Mouse (Mus musculus): ENCODE results near the gene Cacna1c. TPM values are rescaled to one million over a fixed set of nuclear protein-coding genes. Genes with fewer than 3 reads are reported as not detected.

The Cacna1c gene
- polyA plus RNA-seq, 2 experiments from 2014 or later = 0.49 to 1.4 TPM

DNA sequence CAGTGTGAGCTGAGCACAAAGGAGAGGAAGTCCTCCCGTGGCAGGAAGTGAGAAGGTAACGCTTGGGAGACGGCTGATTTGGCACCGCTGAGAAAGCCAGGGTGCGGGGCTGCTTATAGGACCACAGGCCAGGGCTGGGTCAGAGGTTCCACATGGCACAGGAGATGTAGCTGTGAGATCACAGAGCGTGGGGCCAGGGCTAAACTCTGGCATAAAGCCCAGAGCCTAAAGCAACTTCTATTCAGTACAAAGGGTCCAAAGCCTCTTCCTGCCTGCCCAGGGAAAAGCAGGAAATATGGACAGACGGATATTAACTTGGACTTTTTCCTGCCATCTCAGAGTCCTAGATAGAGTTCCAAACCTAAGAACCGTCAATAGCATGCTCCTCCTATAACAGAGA is 107.8 kb downstream of the Cacna1c start:
- no peak for ATAC-seq

DNA sequence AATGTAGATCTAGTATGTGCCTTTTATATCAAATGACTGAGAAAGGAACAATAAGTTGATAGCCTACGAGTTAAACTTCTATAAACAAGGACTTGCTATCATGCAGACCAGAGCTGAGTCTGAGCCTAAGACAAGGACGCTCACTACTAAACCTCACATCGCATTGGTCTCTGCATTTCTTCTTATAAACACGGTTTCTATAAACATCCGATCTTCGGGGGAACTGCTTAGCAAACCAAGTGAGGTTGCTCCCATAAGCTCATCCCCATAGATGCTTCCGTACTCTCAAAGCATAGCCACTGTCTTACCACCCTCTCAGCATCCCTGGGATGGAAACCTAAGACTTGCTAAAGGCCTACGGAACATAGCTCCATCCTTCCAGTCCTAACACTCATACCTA is 108.3 kb downstream of the Cacna1c start:
- ATAC-seq = no peak

DNA sequence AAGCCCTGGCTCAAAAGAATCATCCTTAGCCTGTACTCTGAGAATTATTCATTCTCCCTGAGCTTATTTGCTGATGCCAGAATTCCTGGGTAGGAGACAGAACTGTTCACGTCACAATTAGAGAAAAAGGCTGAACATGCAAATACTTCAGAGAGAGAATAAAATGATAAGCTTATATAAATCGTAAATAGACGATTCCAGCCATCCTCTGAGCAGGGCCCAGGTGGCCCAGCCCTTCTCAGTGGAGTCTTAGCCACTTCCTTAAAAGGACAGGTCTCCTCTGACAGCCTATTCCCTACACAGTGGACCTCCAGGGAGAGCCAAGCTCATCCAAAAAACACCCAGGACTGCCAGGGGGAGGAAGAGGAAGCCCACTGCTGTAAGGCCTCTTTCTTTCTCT is 110.4 kb downstream of the Cacna1c start:
- no peak for ATAC-seq

DNA sequence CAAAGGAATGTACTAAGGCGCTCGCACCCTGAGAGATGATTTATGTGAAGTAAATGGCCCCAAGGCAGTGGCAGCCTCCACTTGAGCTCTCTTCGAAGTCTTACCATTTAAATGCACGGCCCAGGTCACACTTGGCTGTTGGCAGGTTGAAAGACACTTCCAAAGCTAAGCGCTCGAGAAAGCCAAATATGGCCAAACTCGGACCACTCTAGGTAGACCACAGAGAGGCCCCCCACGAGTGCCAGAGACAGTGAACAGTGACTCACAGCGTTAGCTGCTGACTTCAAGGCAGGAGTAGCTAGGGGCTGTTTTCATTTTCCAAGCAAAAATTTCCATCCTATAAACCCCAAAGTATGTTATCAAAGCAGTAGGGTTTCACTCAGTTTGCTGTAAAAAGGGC is 111.7 kb downstream of the Cacna1c start:
- ATAC-seq = no peak

DNA sequence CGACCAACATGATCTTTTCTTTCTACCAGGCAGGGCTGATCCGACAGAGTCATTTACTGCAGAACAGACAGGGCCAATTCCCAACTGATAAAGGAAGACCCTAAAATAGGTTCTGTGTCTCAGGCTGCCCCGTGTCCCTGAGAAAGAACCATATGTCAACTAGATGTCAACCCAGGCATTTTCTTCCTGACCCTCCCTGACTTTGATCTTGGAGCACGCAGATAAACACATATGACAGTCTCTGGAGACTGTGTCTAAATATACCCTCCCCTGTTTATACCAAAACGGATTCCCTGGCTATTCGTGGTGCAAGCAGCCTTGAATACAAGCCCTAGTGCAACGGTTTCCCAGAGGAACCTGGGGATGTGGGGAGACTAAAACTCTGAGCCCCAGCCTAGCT is 112.7 kb downstream of the Cacna1c start:
- ATAC-seq = no peak

DNA sequence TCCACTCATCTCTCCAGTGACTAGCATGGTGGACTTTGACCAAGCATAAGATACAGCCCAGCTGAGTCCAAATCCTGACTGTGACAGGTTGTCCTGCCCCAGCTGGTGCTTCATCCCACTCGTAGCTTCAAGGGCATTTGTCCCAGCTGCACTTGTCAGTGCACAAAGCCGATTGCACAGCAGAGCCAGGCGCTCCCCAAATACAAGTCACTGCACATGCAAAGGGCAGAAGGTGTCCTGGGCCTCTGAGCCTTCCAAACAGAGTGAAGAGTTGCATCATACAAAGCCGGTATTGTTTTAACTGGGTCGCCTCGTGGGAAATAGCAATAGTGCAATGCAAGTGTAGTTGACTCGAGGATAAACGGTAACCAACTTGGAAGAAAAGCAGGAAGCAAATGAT is 113.6 kb downstream of the Cacna1c start:
- no peak for ATAC-seq

DNA sequence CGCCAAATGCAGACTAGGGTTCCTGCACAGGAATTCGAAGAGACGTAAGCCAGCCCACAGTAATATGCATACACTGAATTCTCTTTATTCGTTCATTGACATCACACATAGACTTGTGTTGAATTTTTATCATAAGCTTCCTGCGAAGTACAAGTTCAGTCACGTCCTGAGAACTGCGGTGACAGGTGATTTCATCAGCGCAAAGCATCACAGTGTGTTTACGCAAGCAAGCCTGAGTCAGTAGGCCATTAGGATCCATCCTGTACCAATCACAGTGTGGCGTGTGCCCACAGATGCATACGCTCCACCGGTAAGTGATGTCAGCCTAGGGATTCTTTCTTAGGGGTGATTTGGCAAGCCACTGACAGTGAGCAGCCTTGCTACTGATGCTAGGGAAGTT is 114.6 kb downstream of the Cacna1c start:
- ATAC-seq = no peak

DNA sequence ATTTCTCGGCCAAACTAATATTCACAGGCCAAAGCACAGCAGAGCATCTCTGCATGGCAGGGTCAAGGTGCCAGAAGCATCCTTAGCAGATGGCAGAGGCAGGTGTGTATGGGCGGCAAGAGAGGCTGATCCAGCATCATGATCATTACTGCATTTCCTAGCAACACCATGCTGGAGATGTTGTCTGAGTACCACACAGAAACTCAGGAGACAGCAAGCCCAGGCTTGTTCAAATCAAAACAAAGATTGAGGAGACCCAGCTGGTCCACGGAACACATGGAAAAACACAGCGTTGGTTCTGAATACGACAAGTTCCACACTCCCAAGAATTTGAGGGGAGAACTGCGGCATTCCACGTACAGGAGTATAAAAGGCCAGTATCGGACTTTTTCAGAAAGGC is 116.6 kb downstream of the Cacna1c start:
- no peak for ATAC-seq

DNA sequence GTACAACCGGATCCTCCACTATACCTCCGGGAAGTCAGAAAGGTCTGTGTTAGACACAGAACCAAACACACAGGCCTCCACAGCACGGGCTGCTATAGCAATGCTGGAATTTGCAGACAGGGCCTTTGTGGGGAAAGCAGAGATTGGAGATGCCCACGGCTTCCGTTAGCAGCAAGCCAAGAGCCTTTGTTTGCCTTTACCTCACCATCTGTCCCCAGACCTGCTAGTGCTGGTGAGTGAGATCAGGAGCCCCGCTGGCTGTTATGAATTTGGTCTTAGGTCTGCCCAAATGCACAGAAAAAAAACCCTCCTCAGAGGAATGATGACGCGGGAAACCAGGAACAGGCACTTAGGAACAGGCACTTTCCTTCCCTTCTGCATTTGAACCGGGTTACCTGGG is 117.3 kb downstream of the Cacna1c start:
- ATAC-seq = no peak

DNA sequence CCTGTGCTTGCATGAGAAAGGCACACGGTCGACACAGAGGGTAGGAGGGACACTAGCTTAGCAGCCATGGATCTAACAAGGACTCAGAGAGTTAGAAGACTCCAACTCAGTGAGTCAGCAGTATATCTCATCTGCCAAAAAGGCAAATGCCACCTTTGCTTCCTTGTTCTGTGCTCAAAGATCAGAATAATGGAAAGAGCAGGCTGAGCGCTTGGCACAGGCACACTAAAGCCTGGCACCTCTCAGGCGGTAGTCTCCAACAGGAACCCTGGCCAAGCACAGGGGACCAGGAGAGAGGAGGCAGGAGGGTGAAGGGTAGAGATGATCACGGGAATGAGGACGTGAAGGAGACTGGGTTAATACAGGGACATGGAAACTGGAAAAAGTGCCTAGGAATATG is 119.0 kb downstream of the Cacna1c start:
- no peak for ATAC-seq

DNA sequence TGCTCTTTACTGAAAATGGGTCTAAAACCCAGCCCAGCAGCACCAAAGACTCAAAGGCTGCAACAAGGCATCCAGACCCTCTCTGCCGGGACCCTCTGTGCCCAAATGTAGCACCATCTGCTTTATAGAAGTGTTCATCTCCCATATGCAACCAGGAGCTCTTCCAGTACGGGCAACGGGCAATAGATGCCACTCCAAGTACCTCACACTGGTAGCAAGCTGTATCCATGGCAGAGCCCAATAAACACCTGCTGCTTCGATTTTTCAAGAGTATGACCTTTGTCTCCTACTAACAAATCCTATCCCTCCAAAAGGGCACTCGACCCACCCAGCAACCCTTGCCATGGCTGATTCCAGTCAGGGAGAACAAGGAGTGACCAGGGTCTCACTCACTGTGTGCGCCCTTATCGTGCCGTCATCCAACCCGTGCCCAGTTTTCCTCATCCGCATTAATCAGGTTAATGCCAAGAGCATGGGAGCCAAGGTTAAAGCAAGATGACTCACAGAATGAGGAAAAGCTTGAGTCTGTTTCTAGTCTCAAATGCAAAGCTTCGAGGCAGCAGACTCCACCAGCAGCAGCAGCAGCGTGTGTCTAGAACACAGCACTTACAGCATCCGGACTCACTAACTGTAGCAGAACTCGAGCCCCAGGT is 122.7 kb downstream of the Cacna1c start:
- no peak for ATAC-seq

DNA sequence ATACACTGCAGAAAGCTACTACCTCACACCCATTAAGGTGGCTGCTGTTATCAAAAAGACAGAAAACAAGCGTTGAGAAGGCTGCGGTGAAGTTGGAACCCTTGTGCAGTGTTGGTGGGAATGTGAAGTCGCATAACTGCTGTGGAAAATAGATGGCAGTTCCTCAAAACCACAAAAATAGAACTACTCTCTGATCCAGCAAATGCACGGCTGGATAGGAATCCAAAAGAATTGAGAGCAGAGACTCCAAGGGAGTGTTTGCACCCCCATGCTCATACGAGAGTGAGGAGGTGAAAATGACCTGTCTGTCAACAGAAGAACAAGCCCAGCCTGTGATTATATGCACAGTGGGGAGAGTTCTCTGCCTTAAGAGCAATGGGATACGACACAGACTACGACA is 123.4 kb downstream of the Cacna1c start:
- no peak for ATAC-seq

DNA sequence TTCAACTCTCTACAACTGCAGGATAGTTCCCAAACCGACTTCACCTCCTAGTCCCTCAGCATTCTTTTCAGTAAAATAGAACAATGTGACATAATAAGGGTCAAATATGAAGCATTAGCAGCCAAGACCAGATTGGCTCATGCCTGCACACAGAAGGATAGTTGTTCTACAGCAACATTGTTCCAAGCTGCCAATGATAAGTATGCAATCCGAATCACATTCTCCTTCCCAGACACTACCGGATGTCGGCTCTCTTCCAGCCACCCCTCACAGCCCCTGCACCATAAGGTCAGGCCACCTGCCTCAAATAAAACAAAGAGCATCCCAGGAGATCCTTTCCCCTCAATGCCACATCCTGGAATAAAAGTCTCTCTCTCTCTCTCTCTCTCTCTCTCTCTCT is 125.4 kb downstream of the Cacna1c start:
- ATAC-seq = no peak

DNA sequence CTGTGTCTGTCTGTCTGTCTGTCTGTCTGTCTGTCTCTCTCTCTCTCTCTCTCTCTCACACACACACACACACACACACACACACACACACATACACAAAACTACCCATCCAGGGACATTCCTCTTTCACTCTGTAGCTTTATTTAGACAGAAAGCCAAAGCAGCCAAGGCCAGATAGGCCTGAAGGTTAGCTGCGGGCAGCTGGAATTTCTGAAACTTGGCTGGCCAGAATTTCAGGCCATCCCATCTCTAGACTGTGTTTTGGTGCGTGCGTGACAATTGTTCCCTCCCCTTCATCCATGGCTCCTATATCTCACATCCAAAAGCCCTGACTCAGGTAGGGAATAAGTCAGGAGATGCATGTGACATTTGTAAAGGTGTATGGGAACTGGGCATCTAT is 125.9 kb downstream of the Cacna1c start:
- ATAC-seq = no peak

DNA sequence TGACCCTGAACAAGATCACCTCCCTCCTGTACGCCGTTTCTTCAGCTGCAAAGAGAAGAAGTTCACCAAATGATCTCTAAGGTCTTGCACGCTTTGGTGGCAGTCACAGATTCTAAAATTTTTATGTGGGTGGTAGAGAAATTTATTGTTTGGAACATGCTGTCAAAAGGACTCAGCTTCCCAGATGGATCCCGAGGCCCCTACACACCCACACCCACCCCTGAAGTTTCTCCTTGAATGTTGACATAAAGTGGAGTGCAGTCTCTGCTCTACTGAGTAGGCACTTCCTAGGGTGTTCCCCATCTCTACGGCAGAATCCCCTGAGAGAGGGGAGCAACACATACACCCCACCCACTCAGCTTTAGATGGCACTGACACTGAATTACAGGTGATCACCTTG is 127.1 kb downstream of the Cacna1c start:
- no peak for ATAC-seq

DNA sequence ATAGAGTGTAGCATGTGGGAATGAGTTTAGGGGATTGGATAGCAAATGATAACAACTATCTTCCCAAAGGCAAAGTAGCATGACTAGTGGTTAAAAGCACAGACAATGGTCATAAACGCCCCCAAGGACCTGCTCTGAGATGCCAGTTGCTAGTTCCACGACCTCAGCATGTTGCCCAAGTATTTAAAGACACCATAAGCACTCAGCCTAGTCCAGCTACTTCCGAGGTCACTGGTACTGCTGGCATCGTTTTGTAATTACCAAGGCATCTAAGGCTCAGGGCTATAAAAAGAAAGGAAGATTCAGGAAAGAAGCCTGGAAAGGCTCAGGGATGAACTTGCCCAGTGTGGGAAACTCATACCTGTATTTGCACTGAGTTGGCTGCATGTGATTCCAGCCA is 127.6 kb downstream of the Cacna1c start:
- no peak for ATAC-seq

DNA sequence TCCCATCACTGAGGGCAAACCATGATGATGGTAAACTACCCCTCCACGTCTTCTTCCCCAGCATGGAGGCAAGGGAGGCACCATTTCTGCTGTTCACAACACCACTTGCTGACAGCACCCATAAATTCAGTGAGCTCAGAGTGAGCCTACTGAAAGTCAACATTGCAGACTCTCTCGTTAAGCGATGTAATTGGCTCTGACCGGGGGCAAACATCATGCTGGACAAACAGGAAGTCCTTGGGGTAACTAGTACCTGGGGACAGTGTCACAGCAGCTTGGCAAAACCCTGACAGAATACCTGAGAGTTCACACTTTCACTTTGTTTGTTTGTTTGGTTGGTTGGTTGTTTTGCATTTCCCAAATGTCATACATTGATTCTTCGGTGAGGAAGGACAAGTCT is 131.3 kb downstream of the Cacna1c start:
- no peak for ATAC-seq

DNA sequence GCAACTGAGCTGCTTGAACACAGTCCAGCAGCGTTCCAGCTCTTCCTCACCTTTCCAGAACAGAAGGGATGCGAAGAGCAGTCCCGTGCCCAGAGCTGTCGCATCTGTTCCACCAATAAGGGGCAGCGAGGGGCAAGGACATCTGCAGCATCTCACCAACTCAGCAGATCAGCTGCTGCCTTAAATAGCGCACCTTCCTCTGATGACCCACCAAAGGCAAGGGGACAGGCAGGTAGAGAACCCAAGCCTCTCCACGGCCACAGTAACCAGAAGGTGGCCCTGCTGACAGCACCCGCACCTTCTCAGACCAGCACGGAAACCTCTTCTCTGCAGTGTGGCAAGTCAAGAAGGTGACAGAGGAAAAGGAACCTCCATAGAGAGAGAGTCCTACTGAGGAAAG is 131.8 kb downstream of the Cacna1c start:
- no peak for ATAC-seq

DNA sequence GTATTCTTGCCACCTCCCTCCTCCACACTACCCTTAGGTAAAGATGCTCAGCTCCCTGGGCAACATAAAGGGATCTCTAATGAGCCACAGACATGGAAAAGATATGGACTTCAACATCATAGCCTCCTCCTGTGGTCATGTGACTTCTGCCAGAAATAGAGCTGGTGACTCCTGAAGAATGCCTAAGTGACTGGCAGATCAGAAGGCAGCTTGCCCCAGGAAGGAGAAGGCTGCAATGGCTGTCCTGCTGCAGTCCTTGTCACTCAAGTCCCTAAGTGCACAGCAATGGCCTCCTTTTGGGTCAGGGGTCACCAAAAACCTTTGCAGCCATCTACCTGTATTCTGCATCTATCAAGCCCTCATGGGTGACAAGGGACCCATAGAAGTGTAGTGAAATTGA is 133.5 kb downstream of the Cacna1c start:
- no peak for ATAC-seq

DNA sequence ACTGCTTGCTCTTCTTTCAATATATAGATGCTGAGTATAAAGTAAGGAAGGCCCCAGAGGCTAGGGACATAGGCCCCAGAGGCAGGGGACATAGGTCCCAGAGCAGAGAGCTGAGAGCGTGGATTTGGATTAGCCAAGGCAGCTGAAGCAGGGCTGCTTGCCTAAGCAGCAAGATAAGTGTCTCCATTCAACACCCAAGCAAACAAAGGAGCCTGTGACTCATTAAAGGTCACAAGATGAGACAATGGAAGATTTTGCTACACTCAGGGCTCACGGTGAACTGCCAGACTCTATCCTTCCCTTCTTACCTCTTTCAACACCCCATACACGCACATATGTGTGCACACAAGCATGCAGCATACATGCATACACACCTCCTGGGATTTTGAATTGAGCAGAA is 137.3 kb downstream of the Cacna1c start:
- ATAC-seq = no peak

DNA sequence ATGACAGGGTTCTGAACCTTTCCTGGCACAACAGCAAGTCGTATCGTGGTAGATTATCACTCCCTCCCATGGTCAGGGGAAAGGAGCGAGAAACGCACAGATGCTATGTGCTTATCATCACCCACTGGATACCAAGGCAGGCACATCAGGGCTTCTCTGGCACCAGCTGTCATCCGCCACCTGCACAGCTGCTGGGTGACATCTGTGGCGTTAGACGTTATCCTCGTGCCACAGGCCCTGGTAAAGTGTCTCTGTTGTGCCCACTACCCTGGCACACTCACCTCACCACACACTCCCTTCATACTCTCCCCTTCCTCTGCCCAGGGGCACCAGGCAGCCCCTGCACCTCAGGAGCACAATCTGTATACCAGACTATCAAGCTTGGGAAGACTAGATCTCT is 137.8 kb downstream of the Cacna1c start:
- no peak for ATAC-seq

DNA sequence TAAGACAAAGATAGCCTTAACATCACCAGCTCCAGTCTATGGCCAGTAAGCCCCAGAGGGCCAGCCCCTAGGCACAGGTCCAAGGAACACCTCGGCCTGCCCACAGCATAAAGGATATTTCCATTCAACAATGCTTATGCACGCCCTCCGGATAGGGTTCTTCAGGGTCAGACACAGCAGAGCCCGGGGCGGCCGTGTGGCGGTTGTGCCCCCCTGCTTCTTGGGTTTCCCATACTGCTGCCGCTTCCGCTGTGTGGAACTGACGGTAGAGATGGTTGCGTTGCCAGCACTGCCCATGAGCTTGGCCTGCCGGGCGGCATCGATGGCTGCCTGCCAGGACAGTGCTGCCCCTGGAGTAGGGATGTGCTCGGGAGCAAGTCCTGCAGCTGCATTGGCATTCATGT is 139.1 kb downstream of the Cacna1c start:
- ATAC-seq = no peak

DNA sequence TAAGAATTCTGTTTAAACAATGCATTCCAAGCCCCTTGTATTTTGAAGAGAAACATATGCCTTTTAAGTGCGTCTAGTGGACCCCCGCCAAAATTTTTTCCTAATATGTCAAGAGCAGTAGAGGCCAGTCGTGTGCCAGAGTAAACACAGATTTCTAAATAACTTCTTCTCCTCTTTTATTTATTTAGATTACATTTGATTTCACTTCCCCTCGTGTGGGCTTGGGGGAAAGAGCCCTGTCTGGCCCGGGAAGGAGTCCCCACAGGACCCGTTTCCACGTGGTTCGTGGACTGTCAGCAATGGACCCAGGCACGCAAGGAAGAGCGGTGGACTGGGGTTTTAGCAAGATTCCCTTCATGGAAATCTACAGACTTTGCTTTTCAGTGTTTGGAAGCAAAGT is 143.4 kb downstream of the Cacna1c start:
- no peak for ATAC-seq

DNA sequence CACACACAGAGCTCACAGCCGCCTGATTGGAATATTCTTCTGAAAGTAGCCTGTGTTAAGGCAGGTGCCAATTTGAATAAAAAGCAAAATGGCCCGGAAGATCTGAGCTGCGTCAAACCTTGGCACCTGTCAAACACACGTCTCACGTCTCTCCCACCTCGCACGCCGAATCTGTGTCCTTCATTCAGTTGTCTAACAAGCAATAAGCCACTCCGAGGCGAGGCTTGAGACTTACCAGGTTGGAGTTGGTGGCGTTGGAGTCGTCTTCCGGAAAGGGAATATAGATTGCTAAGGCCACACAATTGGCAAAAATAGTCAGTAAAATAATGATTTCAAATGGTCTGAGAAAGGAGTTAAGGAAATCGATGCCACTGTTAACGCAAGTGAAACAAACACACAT is 143.9 kb downstream of the Cacna1c start:
- no peak for ATAC-seq

DNA sequence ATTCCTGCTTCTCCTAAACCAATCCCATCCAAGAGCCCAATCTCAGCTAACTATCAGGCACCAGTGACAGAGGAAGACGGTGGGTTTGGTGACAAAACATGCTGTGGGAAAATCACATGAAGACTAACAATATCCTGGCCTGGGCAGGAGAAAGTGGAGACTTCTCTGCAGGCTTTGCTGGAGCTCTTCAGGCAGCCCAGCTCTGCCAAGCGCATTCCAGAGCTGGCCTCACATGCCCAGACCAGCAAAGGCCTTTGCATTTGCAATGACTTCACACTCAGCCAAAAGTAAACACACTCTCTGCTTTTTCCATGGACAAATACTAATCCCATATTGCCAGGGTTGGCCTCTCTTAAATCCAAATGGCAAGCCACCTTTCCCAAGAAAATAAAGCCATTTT is 144.5 kb downstream of the Cacna1c start:
- ATAC-seq = no peak

DNA sequence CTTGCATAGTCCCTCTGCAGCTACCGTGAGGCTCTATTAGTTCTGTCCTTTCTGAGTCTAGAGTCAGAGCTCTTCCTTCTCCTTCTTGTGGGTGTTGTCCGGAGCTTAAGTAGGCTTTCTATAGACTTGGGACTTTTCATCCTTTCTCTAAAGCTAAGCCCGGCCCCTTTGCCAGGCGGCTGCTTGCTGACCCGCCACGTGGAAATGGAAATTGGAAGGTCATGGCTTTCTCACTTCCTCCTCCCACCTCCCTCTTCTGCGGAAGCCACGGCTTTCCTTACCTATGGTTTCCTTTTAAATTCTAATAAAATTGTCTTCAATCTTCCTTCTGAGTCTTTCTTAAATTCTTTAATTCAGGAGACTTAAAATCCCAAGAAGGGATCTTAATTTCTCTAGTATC is 148.9 kb downstream of the Cacna1c start:
- no peak for ATAC-seq

All from CD4-positive, CD25-positive, alpha-beta regulatory T cell, adult 4 months (primary cell).